Mouse (Mus musculus) G1E (cell line): Measurements from ENCODE around the gene Rab39.

Experiments used
- CTCF ChIP-seq: IDR thresholded peaks from 2 replicates; pipeline ENCODE4 v1.5.1; 2012; ENCODE audit warnings: low read depth, low read length, inconsistent platforms, mixed read lengths
- GATA1 ChIP-seq: IDR thresholded peaks from 2 replicates; pipeline ENCODE4 v1.6.1; 2012; ENCODE audit warnings: borderline replicate concordance, low read length, inconsistent platforms, mixed read lengths
- GATA2 ChIP-seq: IDR thresholded peaks from 2 replicates; pipeline ENCODE4 v1.6.1; 2012; ENCODE audit warnings: low read depth, low read length, inconsistent platforms, borderline replicate concordance
- POLR2AphosphoS5 ChIP-seq: IDR thresholded peaks from 2 replicates; pipeline ENCODE4 v1.6.1; 2012; ENCODE audit warnings: low read depth, low read length, inconsistent platforms; ENCODE audit not compliant: insufficient replicate concordance
- TAL1 ChIP-seq: conservative IDR thresholded peaks from 2 replicates; pipeline ENCODE4 v1.6.1; 2012; ENCODE audit warnings: low read depth, low read length, inconsistent platforms, mixed read lengths

DNA sequence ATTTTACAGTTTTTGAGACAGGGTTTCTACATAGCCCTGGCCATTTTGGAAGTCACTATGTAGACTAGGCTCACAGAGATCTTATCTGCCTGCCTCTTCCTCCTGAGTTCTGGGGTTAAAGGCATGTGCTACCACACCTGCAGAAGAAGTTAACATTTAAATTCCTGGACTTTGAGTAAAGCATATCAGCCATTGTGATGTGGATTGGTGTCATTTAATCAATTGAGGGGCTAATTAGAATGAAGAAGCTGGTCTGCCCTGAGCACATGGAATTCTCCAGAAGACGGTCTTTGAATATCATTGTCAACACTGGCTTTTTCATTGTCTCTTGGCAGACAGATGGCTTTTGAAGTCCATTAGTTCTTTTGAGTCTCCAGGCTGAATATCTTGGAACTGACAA lies 25.2 kb downstream of the Rab39 start:
- TF ChIP-seq GATA1 (no peak), CTCF (no peak), TAL1 (no peak), GATA2 (no peak), POLR2AphosphoS5 (no peak)
